Mouse (Mus musculus): ENCODE data around the gene Zc3h10. TPM values are rescaled to one million over a fixed set of nuclear protein-coding genes. Genes with fewer than 3 reads are reported as not detected.
"Not testable (repeated sequence)": the region's sequence is repeated elsewhere in the genome, so short reads cannot be mapped to it uniquely, and the experiment has no call there.

Zc3h10 gene
- polyA plus RNA-seq, 1 experiment from 2014 or later = 8.0 TPM

GRCm38 (mm10) chr10:128494667-128495245, 52.8 kb downstream of the Zc3h10 start:
- H3K4me3 ChIP-seq (ENCODE audit: low read depth, low read length) = peak overlapping the region; percentile 94
- no peaks in the 10 kb centered on the region for H3K27me3 ChIP-seq (ENCODE audit: control insufficient read depth, insufficient read depth, low read length)
- H3K36me3 ChIP-seq (ENCODE audit: control insufficient read depth, insufficient read depth, low read length) = peaks cover 12% of the 10 kb centered on the region
- H3K4me1 ChIP-seq (ENCODE audit: control insufficient read depth, insufficient read depth, low read length) = peaks cover 46% of the 10 kb centered on the region
- H3K27ac ChIP-seq (ENCODE audit: low read depth, low read length) = peak overlapping the region; percentile 97
- peak overlapping the region; percentile 98 for H3K9ac ChIP-seq (ENCODE audit: low read depth, low read length)
- no peaks in the 10 kb centered on the region for H3K9me3 ChIP-seq (replicated peaks; ENCODE audit: control insufficient read depth, low read length)
- no peak for ATAC-seq (replicated peaks; ENCODE audit: insufficient number of reproducible peaks, low FRiP score, low TSS enrichment)
- WGBS (ENCODE audit: insufficient replicate concordance) = 51% methylated on average over 11 of the region's 11 CpGs
- H3K4me2 ChIP-seq = peak overlapping the region; percentile 87

- no peaks in the 10 kb centered on the region for H3K9me3 ChIP-seq (replicated peaks; ENCODE audit: control insufficient read depth, low read length)
- H3K36me3 ChIP-seq (ENCODE audit: control insufficient read depth, insufficient read depth, low read length) = peaks cover 16% of the 10 kb centered on the region
- peak within 1 kb of the TSS; percentile 94 for H3K4me3 ChIP-seq (ENCODE audit: low read depth, low read length)
- peak within 1 kb of the TSS; percentile 97 for H3K27ac ChIP-seq (ENCODE audit: low read depth, low read length)
- H3K4me2 ChIP-seq = peak within 1 kb of the TSS; percentile 87
- peak within 1 kb of the TSS; percentile 98 for H3K9ac ChIP-seq (ENCODE audit: low read depth, low read length)
- ATAC-seq (replicated peaks; ENCODE audit: insufficient number of reproducible peaks, low FRiP score, low TSS enrichment) = peak; percentile 90
- no peaks in the 10 kb centered on the region for H3K27me3 ChIP-seq (ENCODE audit: control insufficient read depth, insufficient read depth, low read length)
- H3K4me1 ChIP-seq (ENCODE audit: control insufficient read depth, insufficient read depth, low read length) = peaks cover 51% of the 10 kb centered on the region
- under 1% methylated on average over 45 of the region's 45 CpGs for WGBS (ENCODE audit: insufficient replicate concordance)
These were observed 53.6 kb downstream of the Zc3h10 start, which contains the start of gene Myl6 for GRCm38 (mm10) chr10:128493695-128494666. Gene Myl6 (minus strand): TSS chr10:128494145.

GRCm38 (mm10) chr10:128493319-128493694, 54.3 kb downstream of the Zc3h10 start:
- Histone ChIP-seq H3K4me3 (ENCODE audit: low read depth, low read length) (peak overlapping the region; percentile 94), H3K27ac (ENCODE audit: low read depth, low read length) (peak overlapping the region; percentile 97), H3K36me3 (ENCODE audit: control insufficient read depth, insufficient read depth, low read length) (peaks cover 21% of the 10 kb centered on the region), H3K4me2 (peak overlapping the region; percentile 87), H3K9ac (ENCODE audit: low read depth, low read length) (peak overlapping the region; percentile 98), H3K9me3 (replicated peaks; ENCODE audit: control insufficient read depth, low read length) (no peaks in the 10 kb centered on the region), H3K4me1 (ENCODE audit: control insufficient read depth, insufficient read depth, low read length) (peaks cover 51% of the 10 kb centered on the region), H3K27me3 (ENCODE audit: control insufficient read depth, insufficient read depth, low read length) (no peaks in the 10 kb centered on the region)
- peak; percentile 5; the same call in 1 of the 2 replicates for ATAC-seq (replicated peaks; ENCODE audit: insufficient number of reproducible peaks, low FRiP score, low TSS enrichment)
- WGBS (ENCODE audit: insufficient replicate concordance) = under 1% methylated on average over 12 of the region's 12 CpGs

- Histone ChIP-seq H3K36me3 (ENCODE audit: control insufficient read depth, insufficient read depth, low read length) (peaks cover 23% of the 10 kb centered on the region), H3K4me2 (peak overlapping the region; percentile 87), H3K9ac (ENCODE audit: low read depth, low read length) (peak overlapping the region; percentile 98), H3K4me3 (ENCODE audit: low read depth, low read length) (peak overlapping the region; percentile 94), H3K4me1 (ENCODE audit: control insufficient read depth, insufficient read depth, low read length) (peaks cover 51% of the 10 kb centered on the region), H3K27me3 (ENCODE audit: control insufficient read depth, insufficient read depth, low read length) (no peaks in the 10 kb centered on the region), H3K27ac (ENCODE audit: low read depth, low read length) (peak overlapping the region; percentile 97), H3K9me3 (replicated peaks; ENCODE audit: control insufficient read depth, low read length) (no peaks in the 10 kb centered on the region)
- WGBS (ENCODE audit: insufficient replicate concordance) = 21% methylated on average over 12 of the region's 12 CpGs
- ATAC-seq (replicated peaks; ENCODE audit: insufficient number of reproducible peaks, low FRiP score, low TSS enrichment) = peak; percentile 64
These were observed 54.8 kb downstream of the Zc3h10 start for GRCm38 (mm10) chr10:128492633-128493311.

- peaks cover 30% of the 10 kb centered on the region for H3K36me3 ChIP-seq (ENCODE audit: control insufficient read depth, insufficient read depth, low read length)
- H3K4me3 ChIP-seq (ENCODE audit: low read depth, low read length) = peak overlapping the region; percentile 94
- 35% methylated on average over 7 of the region's 8 CpGs for WGBS (ENCODE audit: insufficient replicate concordance)
- not testable (repeated sequence) for ATAC-seq (replicated peaks; ENCODE audit: insufficient number of reproducible peaks, low FRiP score, low TSS enrichment); H3K27me3 ChIP-seq (ENCODE audit: control insufficient read depth, insufficient read depth, low read length); H3K9me3 ChIP-seq (replicated peaks; ENCODE audit: control insufficient read depth, low read length)
- H3K9ac ChIP-seq (ENCODE audit: low read depth, low read length) = peak overlapping the region; percentile 98
- H3K4me2 ChIP-seq = peak overlapping the region; percentile 87
- H3K4me1 ChIP-seq (ENCODE audit: control insufficient read depth, insufficient read depth, low read length) = peaks cover 47% of the 10 kb centered on the region
- H3K27ac ChIP-seq (ENCODE audit: low read depth, low read length) = peak overlapping the region; percentile 97
These were observed 55.5 kb downstream of the Zc3h10 start for GRCm38 (mm10) chr10:128492051-128492450.

Small RNA genes lying within 50 kb of the gene (microRNA-seq; reads per million reads assigned to microRNA genes)
- gene Gm47275 (ENCODE audit: borderline number of aligned reads) (0.20 reads per million), gene Mir6916 (ENCODE audit: borderline number of aligned reads) (not detected), gene Mir6917 (ENCODE audit: borderline number of aligned reads) (not detected)

Other genes starting within 250 kb of the Zc3h10 start
- 0.86 and 0.89 TPM in 2 replicates for gene Il23a, start 249.0 kb downstream of the Zc3h10 start, polyA plus RNA-seq (2014; fragmentation: Nextera tagmentation; extraction: Ambion mirVana)
- 25.9 and 27.7 TPM in 2 replicates for gene Pan2, start 244.4 kb downstream of the Zc3h10 start, polyA plus RNA-seq (2014; fragmentation: Nextera tagmentation; extraction: Ambion mirVana)
- 206 and 224 TPM in 2 replicates for gene Cnpy2, start 225.3 kb downstream of the Zc3h10 start, polyA plus RNA-seq (2014; fragmentation: Nextera tagmentation; extraction: Ambion mirVana)
- gene Cs, start 210.0 kb downstream of the Zc3h10 start, polyA plus RNA-seq (2014; fragmentation: Nextera tagmentation; extraction: Ambion mirVana) = 424 and 466 TPM in 2 replicates
- 12.6 and 14.0 TPM in 2 replicates for gene Coq10a, start 178.8 kb downstream of the Zc3h10 start, polyA plus RNA-seq (2014; fragmentation: Nextera tagmentation; extraction: Ambion mirVana)
- gene Ankrd52, start 170.7 kb downstream of the Zc3h10 start, polyA plus RNA-seq (2014; fragmentation: Nextera tagmentation; extraction: Ambion mirVana) = 9.3 and 11.7 TPM in 2 replicates
- gene Slc39a5, start 146.5 kb downstream of the Zc3h10 start, polyA plus RNA-seq (2014; fragmentation: Nextera tagmentation; extraction: Ambion mirVana) = 0.52 TPM in 1 of 2 replicates, not detected in the other
- gene Nabp2, start 136.3 kb downstream of the Zc3h10 start, polyA plus RNA-seq (2014; fragmentation: Nextera tagmentation; extraction: Ambion mirVana) = 61.6 and 70.8 TPM in 2 replicates
- gene Rnf41, start 136.1 kb downstream of the Zc3h10 start, polyA plus RNA-seq (2014; fragmentation: Nextera tagmentation; extraction: Ambion mirVana) = 24.5 and 24.8 TPM in 2 replicates
- gene Smarcc2, start 88.5 kb downstream of the Zc3h10 start, polyA plus RNA-seq (2014; fragmentation: Nextera tagmentation; extraction: Ambion mirVana) = 70.8 and 82.8 TPM in 2 replicates
- gene Myl6, start 53.6 kb downstream of the Zc3h10 start, polyA plus RNA-seq (2014; fragmentation: Nextera tagmentation; extraction: Ambion mirVana) = 1,242 and 1,345 TPM in 2 replicates
- gene Myl6b, start 49.1 kb downstream of the Zc3h10 start, polyA plus RNA-seq (2014; fragmentation: Nextera tagmentation; extraction: Ambion mirVana) = 3.3 and 5.4 TPM in 2 replicates
- gene Esyt1, start 21.9 kb downstream of the Zc3h10 start, polyA plus RNA-seq (2014; fragmentation: Nextera tagmentation; extraction: Ambion mirVana) = 14.5 and 18.7 TPM in 2 replicates
- 2,515 and 2,664 TPM in 2 replicates for gene Rpl41, start 1.5 kb upstream of the Zc3h10 start, polyA plus RNA-seq (2014; fragmentation: Nextera tagmentation; extraction: Ambion mirVana)
- 162 and 163 TPM in 2 replicates for gene Pa2g4, start 18.2 kb upstream of the Zc3h10 start, polyA plus RNA-seq (2014; fragmentation: Nextera tagmentation; extraction: Ambion mirVana)
- gene Erbb3, start 41.9 kb upstream of the Zc3h10 start, polyA plus RNA-seq (2014; fragmentation: Nextera tagmentation; extraction: Ambion mirVana) = 5.8 and 9.1 TPM in 2 replicates
- 551 and 604 TPM in 2 replicates for gene Rps26, start 79.0 kb upstream of the Zc3h10 start, polyA plus RNA-seq (2014; fragmentation: Nextera tagmentation; extraction: Ambion mirVana)
- 1.9 and 2.3 TPM in 2 replicates for gene Ikzf4, start 98.2 kb upstream of the Zc3h10 start, polyA plus RNA-seq (2014; fragmentation: Nextera tagmentation; extraction: Ambion mirVana)
- 11.1 and 12.4 TPM in 2 replicates for gene Suox, start 126.3 kb upstream of the Zc3h10 start, polyA plus RNA-seq (2014; fragmentation: Nextera tagmentation; extraction: Ambion mirVana)
- gene Rab5b, start 148.5 kb upstream of the Zc3h10 start, polyA plus RNA-seq (2014; fragmentation: Nextera tagmentation; extraction: Ambion mirVana) = 51.3 and 64.5 TPM in 2 replicates
- 0.96 and 1.5 TPM in 2 replicates for gene Pmel, start 156.4 kb upstream of the Zc3h10 start, polyA plus RNA-seq (2014; fragmentation: Nextera tagmentation; extraction: Ambion mirVana)
- 91.1 and 98.5 TPM in 2 replicates for gene Cdk2, start 157.3 kb upstream of the Zc3h10 start, polyA plus RNA-seq (2014; fragmentation: Nextera tagmentation; extraction: Ambion mirVana)
- 5.6 and 5.9 TPM in 2 replicates for gene Dgka, start 197.1 kb upstream of the Zc3h10 start, polyA plus RNA-seq (2014; fragmentation: Nextera tagmentation; extraction: Ambion mirVana)
- gene Pym1, start 200.1 kb upstream of the Zc3h10 start, polyA plus RNA-seq (2014; fragmentation: Nextera tagmentation; extraction: Ambion mirVana) = 25.4 and 27.2 TPM in 2 replicates
- 0.49 and 0.57 TPM in 2 replicates for gene Mmp19, start 243.1 kb upstream of the Zc3h10 start, polyA plus RNA-seq (2014; fragmentation: Nextera tagmentation; extraction: Ambion mirVana)